Mouse (Mus musculus) heart, postnatal 0 days (tissue): Measurements from ENCODE around the gene Ndufa4l2.

Experiments used
- CTCF ChIP-seq: IDR thresholded peaks from 2 replicates; pipeline ENCODE4 v1.5.1; 2016; ENCODE audit warnings: antibody characterized with exemption, control low read depth, low read depth
- EP300 ChIP-seq: IDR thresholded peaks from 2 replicates; pipeline ENCODE4 v1.6.1; 2016; ENCODE audit warnings: antibody characterized with exemption, low read depth

- TF ChIP-seq CTCF (no peak), EP300 (no peak)
Measured at GRCm38 (mm10) chr10:127541510-127541909, 26.7 kb downstream of the Ndufa4l2 start.
